Mouse (Mus musculus) MEL (cell line): ENCODE data around the gene Pcdh9. TPM values are rescaled to one million over a fixed set of nuclear protein-coding genes. Genes with fewer than 3 reads are reported as not detected.

Experiments
- DNase-seq: peaks from one replicate; pipeline ENCODE4 v3.0.0; 2011; ENCODE audit warnings: low read depth, low spot score
- H3K27ac ChIP-seq: 2 replicates; pipeline ENCODE4 v1.5.1; 2012; ENCODE audit warnings: low read depth, mild to moderate bottlenecking, control low read depth, low read length, moderate library complexity; ENCODE audit not compliant: control insufficient read depth
- H3K27me3 ChIP-seq, 2 experiments: fragments of 150-350 bp in 1 of 2; sonication (generic) in 1 of 2; 2 replicates each; pipeline ENCODE4 v1.6.1; 2012; ENCODE audit warnings: low read length in 2 of 2, mild to moderate bottlenecking in 2 of 2, improper control_type of control experiment in 1 of 2, moderate library complexity in 1 of 2; ENCODE audit not compliant: insufficient read depth in 2 of 2, control insufficient read depth in 1 of 2
- H3K36me3 ChIP-seq, 2 experiments: 2 replicates each; pipeline ENCODE4 v1.6.1; 2012 to 2014; ENCODE audit warnings: low read length in 2 of 2, improper control_type of control experiment in 1 of 2, inconsistent platforms in 1 of 2, mild to moderate bottlenecking in 1 of 2; ENCODE audit not compliant: insufficient read depth in 2 of 2, control insufficient read depth in 1 of 2
- H3K4me1 ChIP-seq, 2 experiments: fragments of 150-350 bp in 1 of 2; sonication (generic) in 1 of 2; 2 replicates each; pipeline ENCODE4 v1.6.1; 2012; ENCODE audit warnings: low read length in 2 of 2, improper control_type of control experiment in 1 of 2, mild to moderate bottlenecking in 1 of 2; ENCODE audit not compliant: insufficient read depth in 2 of 2, control insufficient read depth in 1 of 2
- H3K4me3 ChIP-seq, 2 experiments: fragments of 150-350 bp in 1 of 2; sonication (generic) in 1 of 2; 2 replicates each; pipeline ENCODE4 v1.5.1; 2012; ENCODE audit warnings: low read depth in 2 of 2, low read length in 2 of 2, mild to moderate bottlenecking in 2 of 2, moderate library complexity in 2 of 2, control low read depth in 1 of 2, improper control_type of control experiment in 1 of 2; ENCODE audit not compliant: control insufficient read depth in 1 of 2, insufficient read depth in 1 of 2
- H3K79me2 ChIP-seq: 2 replicates; pipeline ENCODE4 v1.6.1; 2012; ENCODE audit warnings: mild to moderate bottlenecking, low read length, moderate library complexity; ENCODE audit not compliant: control insufficient read depth, poor library complexity, insufficient read depth
- H3K9ac ChIP-seq: 2 replicates; pipeline ENCODE4 v1.6.1; 2012; ENCODE audit warnings: low read depth, mild to moderate bottlenecking, control low read depth, low read length, moderate library complexity; ENCODE audit not compliant: control insufficient read depth, poor library complexity, severe bottlenecking
- H3K9me3 ChIP-seq: fragments of 150-350 bp; sonication (generic); replicated peaks from 2 replicates; pipeline ENCODE4 v1.6.1; 2012; ENCODE audit warnings: mild to moderate bottlenecking, low read length, improper control_type of control experiment, moderate library complexity; ENCODE audit not compliant: insufficient read depth
- BHLHE40 ChIP-seq: IDR thresholded peaks from 2 replicates; pipeline ENCODE4 v1.6.1; 2012; ENCODE audit warnings: low read depth, mild to moderate bottlenecking, inconsistent platforms, low read length, improper control_type of control experiment, borderline replicate concordance
- CHD1 ChIP-seq: IDR thresholded peaks from 2 replicates; pipeline ENCODE4 v1.6.1; 2012; ENCODE audit warnings: low read depth, mild to moderate bottlenecking, inconsistent platforms, low read length, improper control_type of control experiment
- ELF1 ChIP-seq: IDR thresholded peaks from 2 replicates; pipeline ENCODE4 v1.6.1; 2014; ENCODE audit warnings: low read depth, mild to moderate bottlenecking, inconsistent platforms, low read length, improper control_type of control experiment, moderate library complexity
- ETS1 ChIP-seq: IDR thresholded peaks from 2 replicates; pipeline ENCODE4 v1.6.1; 2012; ENCODE audit warnings: low read depth, mild to moderate bottlenecking, inconsistent platforms, low read length, improper control_type of control experiment, moderate library complexity
- GATA1 ChIP-seq: IDR thresholded peaks from 2 replicates; pipeline ENCODE4 v1.6.1; 2011; ENCODE audit warnings: low read depth, low read length, improper control_type of control experiment
- KAT2A ChIP-seq: conservative IDR thresholded peaks from 2 replicates; pipeline ENCODE4 v1.6.1; 2012; ENCODE audit warnings: low read depth, low read length, improper control_type of control experiment, inconsistent platforms
- MEF2A ChIP-seq: IDR thresholded peaks from 2 replicates; pipeline ENCODE4 v1.6.1; 2014; ENCODE audit warnings: low read depth, mild to moderate bottlenecking, inconsistent platforms, low read length, improper control_type of control experiment; ENCODE audit not compliant: poor library complexity, insufficient replicate concordance, severe bottlenecking; ENCODE audit errors: extremely low read depth
- MXI1 ChIP-seq: IDR thresholded peaks from 2 replicates; pipeline ENCODE4 v1.6.1; 2011; ENCODE audit warnings: mild to moderate bottlenecking, low read depth, low read length, improper control_type of control experiment
- NRF1 ChIP-seq: IDR thresholded peaks from 2 replicates; pipeline ENCODE4 v1.6.1; 2014; ENCODE audit warnings: low read depth, mild to moderate bottlenecking, inconsistent platforms, low read length, improper control_type of control experiment, moderate library complexity; ENCODE audit not compliant: poor library complexity, insufficient read depth, severe bottlenecking
- POLR2A ChIP-seq, 2 experiments: IDR thresholded peaks; 2 replicates each; pipeline ENCODE4 v1.6.1; 2011 to 2012; ENCODE audit warnings: low read length in 2 of 2, mild to moderate bottlenecking in 2 of 2, control low read depth in 1 of 2, improper control_type of control experiment in 1 of 2, low read depth in 1 of 2, moderate library complexity in 1 of 2; ENCODE audit not compliant: control insufficient read depth in 1 of 2, insufficient read depth in 1 of 2, poor library complexity in 1 of 2
- RAD21 ChIP-seq: IDR thresholded peaks from 2 replicates; pipeline ENCODE4 v1.6.1; 2011; ENCODE audit warnings: mild to moderate bottlenecking, low read depth, low read length, improper control_type of control experiment
- SIN3A ChIP-seq: IDR thresholded peaks from 2 replicates; pipeline ENCODE4 v1.6.1; 2012; ENCODE audit warnings: low read length, improper control_type of control experiment, inconsistent platforms
- SMC3 ChIP-seq: IDR thresholded peaks from 2 replicates; pipeline ENCODE4 v1.6.1; 2011; ENCODE audit warnings: low read depth, low read length, improper control_type of control experiment
- TCF12 ChIP-seq: IDR thresholded peaks from 2 replicates; pipeline ENCODE4 v1.6.1; 2014; ENCODE audit warnings: low read depth, mild to moderate bottlenecking, inconsistent platforms, low read length, improper control_type of control experiment, moderate library complexity
- USF2 ChIP-seq, 2 experiments: IDR thresholded peaks; 2 replicates each; pipeline ENCODE4 v1.6.1; 2011 to 2012; ENCODE audit warnings: improper control_type of control experiment in 2 of 2, low read length in 2 of 2, borderline replicate concordance in 1 of 2, inconsistent platforms in 1 of 2, low read depth in 1 of 2, mild to moderate bottlenecking in 1 of 2; ENCODE audit not compliant: insufficient read depth in 1 of 2
- ZC3H11A ChIP-seq: IDR thresholded peaks from 2 replicates; pipeline ENCODE4 v1.6.1; 2012; ENCODE audit warnings: low read depth, mild to moderate bottlenecking, inconsistent platforms, low read length, improper control_type of control experiment
- ZKSCAN1 ChIP-seq: IDR thresholded peaks from 2 replicates; pipeline ENCODE4 v1.6.1; 2012; ENCODE audit warnings: low read depth, mild to moderate bottlenecking, inconsistent platforms, low read length, improper control_type of control experiment, moderate library complexity
- ZMIZ1 ChIP-seq: IDR thresholded peaks from 2 replicates; pipeline ENCODE4 v1.6.1; 2012; ENCODE audit warnings: low read depth, mild to moderate bottlenecking, inconsistent platforms, low read length, improper control_type of control experiment, moderate library complexity
- polyA plus RNA-seq, 2 experiments: library from polyadenylated mRNA; stranded (reverse) in 1 of 2; unstranded in 1 of 2; fragments of >175 nt in 1 of 2; fragments of >200 nt in 1 of 2; gene quantifications; 2 replicates each; pipeline versions ENCODE4 v1.2.1 to v1.2.4; 2012; ENCODE audit warnings: low replicate concordance in 2 of 2, low read depth in 1 of 2; ENCODE audit not compliant: insufficient read length in 2 of 2, insufficient read depth in 1 of 2, missing spikeins in 1 of 2
- total RNA-seq: library from RNA; depleted of rRNA; stranded (reverse); fragments of 300-350 nt; gene quantifications from 2 replicates; pipeline ENCODE4 v1.2.3, GENCODE M21; 2012

Pcdh9 gene
- total and polyA plus RNA-seq, 3 experiments = not detected

DNA sequence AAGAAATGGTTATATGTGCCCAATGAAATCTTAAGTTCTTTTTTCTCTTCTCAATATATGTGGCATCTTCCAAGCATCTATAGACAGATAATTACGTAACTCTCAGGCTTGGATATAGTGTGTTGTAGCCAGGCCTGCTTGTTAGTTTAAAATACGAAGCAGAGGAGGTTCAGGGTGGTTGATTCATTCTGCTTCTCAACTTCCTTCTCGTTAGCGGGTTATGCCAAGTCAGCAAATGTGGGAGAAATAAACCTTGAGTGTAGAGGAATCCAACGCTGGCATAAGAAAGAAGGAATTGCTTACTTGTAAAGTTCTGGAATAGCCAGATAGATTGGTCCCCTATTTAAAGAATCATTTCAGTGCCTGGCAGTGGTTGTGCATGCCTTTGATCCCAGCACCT, 482.7 kb downstream of the Pcdh9 start:
- Histone ChIP-seq H3K36me3 (no peaks in the 10 kb centered on the region), H3K27ac (no peak overlapping the region), H3K27me3 (no peaks in the 10 kb centered on the region), H3K4me3 (no peak overlapping the region), H3K4me1 (no peaks in the 10 kb centered on the region), H3K79me2 (no peaks in the 10 kb centered on the region), H3K9ac (no peak overlapping the region), H3K9me3 (no peaks in the 10 kb centered on the region)
- DNase-seq = no peak
- TF ChIP-seq GATA1 (no peak), ELF1 (no peak), ZKSCAN1 (no peak), SMC3 (no peak), USF2 (IDR thresholded peaks at IDR 0.05; ENCODE audit: borderline replicate concordance in 1 of 2, insufficient read depth in 1 of 2, low read depth in 1 of 2, low read length in 2 of 2) (no peak), BHLHE40 (no peak), KAT2A (no peak), MXI1 (no peak), CHD1 (no peak), TCF12 (no peak), ZC3H11A (no peak), NRF1 (no peak), ETS1 (no peak), ZMIZ1 (no peak), POLR2A (IDR thresholded peaks at IDR 0.05; ENCODE audit: control insufficient read depth in 1 of 2, insufficient read depth in 1 of 2, low read depth in 1 of 2, low read length in 2 of 2, poor library complexity in 1 of 2) (no peak), SIN3A (no peak), MEF2A (no peak), RAD21 (no peak)

DNA sequence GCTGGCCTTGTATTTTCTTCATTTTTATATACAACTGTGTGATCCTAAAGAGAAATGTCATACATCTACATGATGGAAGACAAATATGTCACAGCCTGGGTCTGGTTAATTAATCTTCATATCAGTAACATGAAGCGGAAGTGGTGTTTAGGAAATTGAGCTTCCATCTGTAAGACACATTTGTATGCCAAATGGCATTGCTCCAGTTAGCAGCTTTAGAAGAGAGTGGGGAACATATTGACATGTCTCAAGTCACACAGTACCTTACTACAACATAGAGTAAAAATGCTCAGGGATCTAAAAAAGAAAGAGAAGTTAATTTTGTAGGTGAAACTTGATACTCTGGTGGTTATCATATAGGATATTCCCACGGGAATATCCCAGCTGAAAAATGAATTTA, 505.4 kb downstream of the Pcdh9 start:
- no peak for DNase-seq
- Histone ChIP-seq H3K27me3 (no peaks in the 10 kb centered on the region), H3K36me3 (no peaks in the 10 kb centered on the region), H3K79me2 (no peaks in the 10 kb centered on the region), H3K9me3 (no peaks in the 10 kb centered on the region), H3K4me1 (no peaks in the 10 kb centered on the region), H3K27ac (no peak overlapping the region), H3K4me3 (no peak overlapping the region), H3K9ac (no peak overlapping the region)
- TF ChIP-seq SMC3 (no peak), SIN3A (no peak), KAT2A (no peak)
